Mouse (Mus musculus): ENCODE measurements at regions not wholly inside any gene's neighbourhood (a gene's known extent, or its start where the extent isn't known, plus 50 kb on each side); places are given as distances from the start of the nearest gene placed in this dataset.

GRCm38 (mm10) chr13:90644216-90644615 lies 260.9 kb downstream of the Atp6ap1l start:
- DNase-seq (ENCODE audit: low spot score), result no peak

GRCm38 (mm10) chr13:90643575-90644215 lies 261.5 kb downstream of the Atp6ap1l start:
- H3K4me1 ChIP-seq (replicated peaks), result peaks cover 16% of the 10 kb centered on the region; the same call in 1 of the 2 replicates
- H3K36me3 ChIP-seq, result no peaks in the 10 kb centered on the region
- no peak for DNase-seq (ENCODE audit: low spot score)
- no peaks in the 10 kb centered on the region for H3K27me3 ChIP-seq (ENCODE audit: insufficient read depth, poor library complexity, severe bottlenecking)
- no peak overlapping the region for H3K4me3 ChIP-seq
- no peaks in the 10 kb centered on the region for H3K9me3 ChIP-seq
- no peak overlapping the region for H3K27ac ChIP-seq
- WGBS, result 75% methylated on average over 4 of the region's 4 CpGs

More at GRCm38 (mm10) chr13:90644216-90644615, 260.9 kb downstream of the Atp6ap1l start:
- Histone ChIP-seq H3K27ac (no peak overlapping the region), H3K4me1 (replicated peaks) (peaks cover 16% of the 10 kb centered on the region; the same call in 1 of the 2 replicates), H3K9me3 (no peaks in the 10 kb centered on the region), H3K36me3 (no peaks in the 10 kb centered on the region), H3K4me3 (no peak overlapping the region), H3K27me3 (ENCODE audit: insufficient read depth, poor library complexity, severe bottlenecking) (no peaks in the 10 kb centered on the region)

GRCm38 (mm10) chr13:90643109-90643508 lies 262.0 kb downstream of the Atp6ap1l start:
- H3K4me1 ChIP-seq (replicated peaks), result peaks cover 16% of the 10 kb centered on the region; the same call in 1 of the 2 replicates
- no peak overlapping the region for H3K4me3 ChIP-seq
- H3K27me3 ChIP-seq (ENCODE audit: insufficient read depth, poor library complexity, severe bottlenecking), result no peaks in the 10 kb centered on the region
- 53% methylated on average over 4 of the region's 4 CpGs for WGBS
- DNase-seq (ENCODE audit: low spot score), result no peak
- no peak overlapping the region for H3K27ac ChIP-seq
- H3K36me3 ChIP-seq, result no peaks in the 10 kb centered on the region
- no peaks in the 10 kb centered on the region for H3K9me3 ChIP-seq

- peak overlapping the region; percentile 54 for H3K27ac ChIP-seq
- 53% methylated on average over 5 of the region's 5 CpGs for WGBS
- no peaks in the 10 kb centered on the region for H3K36me3 ChIP-seq
- no peaks in the 10 kb centered on the region for H3K27me3 ChIP-seq (ENCODE audit: insufficient read depth, poor library complexity, severe bottlenecking)
- H3K4me1 ChIP-seq (replicated peaks), result peaks cover 16% of the 10 kb centered on the region; the same call in 1 of the 2 replicates
- no peak overlapping the region for H3K4me3 ChIP-seq
- no peaks in the 10 kb centered on the region for H3K9me3 ChIP-seq
- DNase-seq (ENCODE audit: low spot score), result no peak
Observed at GRCm38 (mm10) chr13:90642206-90642823, 262.8 kb downstream of the Atp6ap1l start.

All from hindbrain, embryonic 10.5 days (tissue).